Mouse (Mus musculus) cerebellum, adult 2 months (tissue): ENCODE data around the gene Grik2.

Source experiments
- CTCF ChIP-seq: fragments of 200-500 bp; IDR thresholded peaks from 2 replicates; pipeline ENCODE4 v1.5.1; 2011; ENCODE audit warnings: low read depth, mild to moderate bottlenecking, control low read depth, low read length, moderate library complexity, borderline replicate concordance; ENCODE audit not compliant: insufficient read depth
- POLR2A ChIP-seq: fragments of 200-500 bp; IDR thresholded peaks from 2 replicates; pipeline ENCODE4 v1.6.1; 2011; ENCODE audit warnings: low read length, control low read depth, borderline replicate concordance; ENCODE audit not compliant: insufficient read depth

GRCm38 (mm10) chr10:49481439-49481838 lies 307.1 kb downstream of the Grik2 start:
- TF ChIP-seq POLR2A (no peak), CTCF (peak; percentile 18; the same call in 1 of the 2 replicates)
